Mouse (Mus musculus): ENCODE data around the gene Kif1b. TPM values are rescaled to one million over a fixed set of nuclear protein-coding genes. Genes with fewer than 3 reads are reported as not detected.

The Kif1b gene
- polyA plus RNA-seq, 1 experiment from 2014 or later = 140 TPM

DNA sequence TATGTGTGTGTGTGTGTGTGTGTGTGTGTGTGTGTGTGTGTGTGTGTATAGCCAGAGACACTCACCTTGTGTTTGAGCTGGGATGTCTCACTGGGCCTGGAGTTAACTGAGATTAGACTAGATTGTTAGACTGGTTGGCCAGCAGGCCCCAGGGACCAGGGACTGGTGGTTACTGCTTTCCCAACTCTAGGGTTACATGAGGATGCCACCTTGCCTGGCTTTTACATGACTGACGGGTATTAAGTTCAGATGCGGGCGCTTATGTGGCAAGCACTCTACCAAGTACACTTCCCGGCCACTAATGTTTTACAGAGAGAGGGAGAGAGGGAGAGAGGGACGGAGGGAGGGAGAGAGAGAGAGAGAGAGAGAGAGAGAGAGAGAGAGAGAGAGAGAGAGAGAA is 4.5 kb upstream of the Kif1b start:
- H3K36me3 ChIP-seq = no peaks in the 10 kb centered on the region
- no peak overlapping the region for H3K4me3 ChIP-seq
- no peak overlapping the region for H3K27ac ChIP-seq
- H3K9me3 ChIP-seq (replicated peaks) = no peaks in the 10 kb centered on the region
- H3K27me3 ChIP-seq = no peaks in the 10 kb centered on the region
- no peak for ATAC-seq (ENCODE audit: low FRiP score)
- H3K4me1 ChIP-seq = peaks cover 11% of the 10 kb centered on the region
- H3K4me2 ChIP-seq (replicated peaks) = no peak overlapping the region
- 77% methylated on average over 5 of the region's 5 CpGs for WGBS
- no peak overlapping the region for H3K9ac ChIP-seq

GRCm38 (mm10) chr4:149308491-149308820 is 963 bp upstream of the Kif1b start:
- Histone ChIP-seq H3K36me3 (no peaks in the 10 kb centered on the region), H3K9me3 (replicated peaks) (no peaks in the 10 kb centered on the region), H3K4me3 (peak overlapping the region; percentile 100), H3K27ac (peak overlapping the region; percentile 99), H3K4me1 (peaks cover 34% of the 10 kb centered on the region), H3K4me2 (replicated peaks) (peak overlapping the region; percentile 67), H3K9ac (peak overlapping the region; percentile 98), H3K27me3 (no peaks in the 10 kb centered on the region)
- 31% methylated on average over 3 of the region's 3 CpGs for WGBS
- ATAC-seq (ENCODE audit: low FRiP score) = no peak

- Histone ChIP-seq H3K9me3 (replicated peaks) (no peaks in the 10 kb centered on the region), H3K9ac (peak overlapping the region; percentile 98), H3K27me3 (no peaks in the 10 kb centered on the region), H3K27ac (peak overlapping the region; percentile 99), H3K4me2 (replicated peaks) (peak overlapping the region; percentile 67), H3K4me1 (peaks cover 45% of the 10 kb centered on the region), H3K36me3 (no peaks in the 10 kb centered on the region), H3K4me3 (peak overlapping the region; percentile 100)
- ATAC-seq (ENCODE audit: low FRiP score) = peak; percentile 65
- WGBS = under 1% methylated on average over 69 of the region's 83 CpGs
Observed at GRCm38 (mm10) chr4:149306712-149307595, 539 bp downstream of the Kif1b start.

- peaks cover 52% of the 10 kb centered on the region for H3K4me1 ChIP-seq
Observed at GRCm38 (mm10) chr4:149305761-149306711, 1.5 kb downstream of the Kif1b start.

DNA sequence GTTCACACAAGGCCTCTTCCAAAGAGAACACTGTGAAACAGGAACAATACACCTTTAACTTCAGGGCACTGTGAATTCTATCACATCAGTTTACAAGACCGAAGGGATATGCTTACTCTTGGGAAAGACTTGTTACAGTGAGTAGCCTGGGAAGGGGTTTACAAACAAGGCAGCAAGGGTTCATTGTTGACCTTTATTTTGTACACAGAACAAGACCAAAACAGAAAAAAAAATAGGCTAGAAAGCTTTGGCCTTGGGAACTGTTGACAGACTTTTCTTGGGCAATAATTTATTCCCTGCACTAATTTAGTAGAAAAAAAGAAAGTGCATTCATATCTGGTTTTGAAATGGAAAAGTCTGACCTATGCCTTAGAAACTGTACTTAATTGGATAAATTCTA is 3.0 kb downstream of the Kif1b start:
- 78% methylated on average over 1 of the region's 1 CpGs for WGBS
- H3K27me3 ChIP-seq = no peaks in the 10 kb centered on the region
- H3K4me3 ChIP-seq = no peak overlapping the region
- H3K36me3 ChIP-seq = no peaks in the 10 kb centered on the region
- H3K9ac ChIP-seq = no peak overlapping the region
- H3K9me3 ChIP-seq (replicated peaks) = no peaks in the 10 kb centered on the region
- no peak overlapping the region for H3K27ac ChIP-seq
- H3K4me1 ChIP-seq = peaks cover 55% of the 10 kb centered on the region
- no peak for ATAC-seq (ENCODE audit: low FRiP score)
- H3K4me2 ChIP-seq (replicated peaks) = peak overlapping the region; percentile 35

More at GRCm38 (mm10) chr4:149305761-149306711, 1.5 kb downstream of the Kif1b start:
- peak overlapping the region; percentile 98 for H3K9ac ChIP-seq
- H3K27me3 ChIP-seq = no peaks in the 10 kb centered on the region
- peak overlapping the region; percentile 67 for H3K4me2 ChIP-seq (replicated peaks)
- no peaks in the 10 kb centered on the region for H3K36me3 ChIP-seq
- no peak for ATAC-seq (ENCODE audit: low FRiP score)
- 34% methylated on average over 14 of the region's 14 CpGs for WGBS
- H3K9me3 ChIP-seq (replicated peaks) = no peaks in the 10 kb centered on the region
- peak overlapping the region; percentile 99 for H3K27ac ChIP-seq
- H3K4me3 ChIP-seq = peak overlapping the region; percentile 100

DNA sequence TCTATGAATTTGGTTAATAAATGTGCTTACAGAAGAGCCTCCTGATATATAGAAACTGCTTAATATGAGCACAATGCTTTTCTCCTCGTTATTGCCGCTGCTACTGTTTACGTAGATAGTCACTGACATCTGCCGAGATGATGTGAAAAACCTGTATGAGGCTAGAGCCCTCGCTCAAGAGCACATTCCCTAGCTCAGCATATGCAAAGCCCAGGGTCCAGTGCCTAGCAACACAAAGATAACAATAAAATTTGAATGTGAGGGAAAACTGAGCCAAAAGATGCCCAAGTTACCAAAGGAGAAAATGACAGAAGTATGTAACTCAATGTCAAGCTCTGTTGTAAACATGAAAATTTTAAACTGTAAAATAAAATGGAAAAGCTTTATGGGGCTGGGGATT is 4.0 kb downstream of the Kif1b start:
- 55% methylated on average over 5 of the region's 5 CpGs for WGBS
- H3K4me2 ChIP-seq (replicated peaks) = peak overlapping the region; percentile 35
- H3K27ac ChIP-seq = no peak overlapping the region
- H3K9me3 ChIP-seq (replicated peaks) = no peaks in the 10 kb centered on the region
- H3K4me3 ChIP-seq = no peak overlapping the region
- ATAC-seq (ENCODE audit: low FRiP score) = no peak
- no peaks in the 10 kb centered on the region for H3K27me3 ChIP-seq
- no peak overlapping the region for H3K9ac ChIP-seq
- peaks cover 46% of the 10 kb centered on the region for H3K4me1 ChIP-seq
- no peaks in the 10 kb centered on the region for H3K36me3 ChIP-seq

DNA sequence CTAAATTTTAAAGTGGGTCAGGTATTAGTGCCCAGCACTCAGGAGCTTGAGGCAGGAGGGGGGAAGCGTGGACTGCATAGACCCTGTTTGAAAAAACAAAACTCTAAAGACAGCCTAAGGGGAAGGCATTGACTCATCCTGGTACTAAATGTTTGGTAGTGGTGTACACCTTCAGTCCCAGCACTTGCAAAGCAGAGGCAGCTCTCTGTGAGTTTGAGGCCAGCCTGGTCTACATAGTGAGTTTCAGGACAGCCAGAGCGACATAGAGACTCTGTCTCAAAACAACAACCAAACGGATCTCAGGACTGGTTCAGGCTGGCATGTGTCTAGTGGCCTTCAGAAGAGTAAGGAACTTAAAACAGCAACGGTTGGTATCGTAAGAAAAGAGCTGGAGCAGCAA is 4.7 kb downstream of the Kif1b start:
- H3K36me3 ChIP-seq = no peaks in the 10 kb centered on the region
- H3K9ac ChIP-seq = no peak overlapping the region
- H3K4me1 ChIP-seq = peaks cover 44% of the 10 kb centered on the region
- H3K9me3 ChIP-seq (replicated peaks) = no peaks in the 10 kb centered on the region
- peak overlapping the region; percentile 35; the same call in 1 of the 2 replicates for H3K4me2 ChIP-seq (replicated peaks)
- no peak overlapping the region for H3K4me3 ChIP-seq
- no peak overlapping the region for H3K27ac ChIP-seq
- 77% methylated on average over 5 of the region's 5 CpGs for WGBS
- H3K27me3 ChIP-seq = no peaks in the 10 kb centered on the region
- no peak for ATAC-seq (ENCODE audit: low FRiP score)

- peaks cover 44% of the 10 kb centered on the region for H3K4me1 ChIP-seq
- no peak overlapping the region for H3K27ac ChIP-seq
- no peaks in the 10 kb centered on the region for H3K36me3 ChIP-seq
- 56% methylated on average over 3 of the region's 3 CpGs for WGBS
- H3K9me3 ChIP-seq (replicated peaks) = no peaks in the 10 kb centered on the region
- no peak overlapping the region for H3K4me2 ChIP-seq (replicated peaks)
- ATAC-seq (ENCODE audit: low FRiP score) = no peak
- H3K27me3 ChIP-seq = no peaks in the 10 kb centered on the region
- H3K9ac ChIP-seq = no peak overlapping the region
- no peak overlapping the region for H3K4me3 ChIP-seq
Observed at GRCm38 (mm10) chr4:149302136-149302535, 5.4 kb downstream of the Kif1b start.

- Histone ChIP-seq H3K9ac (no peak overlapping the region), H3K4me3 (no peak overlapping the region), H3K4me2 (replicated peaks) (no peak overlapping the region), H3K27ac (no peak overlapping the region), H3K36me3 (peaks cover 6% of the 10 kb centered on the region; the same call in 1 of the 2 replicates), H3K9me3 (replicated peaks) (no peaks in the 10 kb centered on the region), H3K27me3 (no peaks in the 10 kb centered on the region), H3K4me1 (peaks cover 16% of the 10 kb centered on the region)
- 97% methylated on average over 2 of the region's 2 CpGs for WGBS
- no peak for ATAC-seq (ENCODE audit: low FRiP score)
Observed at GRCm38 (mm10) chr4:149296501-149296900, 11.0 kb downstream of the Kif1b start.

GRCm38 (mm10) chr4:149292984-149293383 is 14.5 kb downstream of the Kif1b start:
- Histone ChIP-seq H3K9me3 (replicated peaks) (no peaks in the 10 kb centered on the region), H3K4me2 (replicated peaks) (no peak overlapping the region), H3K4me1 (peaks cover 11% of the 10 kb centered on the region), H3K36me3 (peaks cover 32% of the 10 kb centered on the region), H3K27me3 (no peaks in the 10 kb centered on the region), H3K9ac (no peak overlapping the region), H3K4me3 (no peak overlapping the region), H3K27ac (no peak overlapping the region)
- no peak for ATAC-seq (ENCODE audit: low FRiP score)
- 81% methylated on average over 5 of the region's 5 CpGs for WGBS

DNA sequence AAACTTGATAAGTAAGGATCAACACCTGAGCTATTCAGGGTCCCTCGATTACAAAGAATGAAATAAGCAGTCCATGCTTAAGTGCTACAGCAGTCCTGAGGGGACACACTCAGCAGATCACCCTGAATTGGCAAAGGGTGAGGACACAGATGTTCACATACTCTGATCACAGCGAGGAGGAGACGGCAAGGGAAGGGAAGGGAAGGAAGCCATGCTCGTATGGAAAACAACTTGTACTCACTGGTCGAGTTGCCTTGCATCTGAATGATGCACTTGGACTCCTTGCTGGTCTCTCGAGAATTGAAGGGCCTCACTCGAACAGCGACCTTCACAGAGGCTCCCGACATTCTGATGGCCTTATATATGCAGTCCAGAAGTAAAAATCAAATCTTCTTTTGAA is 16.4 kb downstream of the Kif1b start:
- Histone ChIP-seq H3K4me3 (no peak overlapping the region), H3K27me3 (no peaks in the 10 kb centered on the region), H3K9me3 (replicated peaks) (no peaks in the 10 kb centered on the region), H3K9ac (no peak overlapping the region), H3K36me3 (peaks cover 32% of the 10 kb centered on the region), H3K4me2 (replicated peaks) (no peak overlapping the region), H3K4me1 (peaks cover 16% of the 10 kb centered on the region), H3K27ac (no peak overlapping the region)
- WGBS = 80% methylated on average over 9 of the region's 9 CpGs
- no peak for ATAC-seq (ENCODE audit: low FRiP score)

- ATAC-seq (ENCODE audit: low FRiP score) = no peak
- H3K9me3 ChIP-seq (replicated peaks) = no peaks in the 10 kb centered on the region
- no peak overlapping the region for H3K27ac ChIP-seq
- H3K4me2 ChIP-seq (replicated peaks) = no peak overlapping the region
- H3K4me3 ChIP-seq = no peak overlapping the region
- peaks cover 32% of the 10 kb centered on the region for H3K36me3 ChIP-seq
- 91% methylated on average over 7 of the region's 7 CpGs for WGBS
- H3K4me1 ChIP-seq = peaks cover 12% of the 10 kb centered on the region
- no peaks in the 10 kb centered on the region for H3K27me3 ChIP-seq
- H3K9ac ChIP-seq = no peak overlapping the region
Observed at GRCm38 (mm10) chr4:149290157-149290750, 17.2 kb downstream of the Kif1b start.

All from hindbrain, embryonic 12.5 days (tissue).